Mouse (Mus musculus) forebrain, embryonic 16.5 days (tissue): ENCODE measurements around the gene Gabrg3. TPM values are rescaled to one million over a fixed set of nuclear protein-coding genes. Genes with fewer than 3 reads are reported as not detected.
A peak's percentile ranks its signal among the peaks of the same experiment; 100 is the strongest.

Experiments
- ATAC-seq: fragments of 200-750 bp; cut with Nextera tagmentation; 2 replicates; pipeline ENCODE4 v1.8.0; 2017; ENCODE audit warnings: mild to moderate bottlenecking, moderate library complexity
- H3K27ac ChIP-seq: fragments of 300-500 bp; sonication (generic); 2 replicates; pipeline ENCODE4 v1.5.1; 2014; ENCODE audit warnings: low read length, control low read depth
- H3K27me3 ChIP-seq: fragments of 300-500 bp; sonication (generic); replicated peaks from 2 replicates; pipeline ENCODE4 v1.6.1; 2014; ENCODE audit warnings: low read length; ENCODE audit not compliant: control insufficient read depth, insufficient read depth
- H3K36me3 ChIP-seq: fragments of 300-500 bp; sonication (generic); 2 replicates; pipeline ENCODE4 v1.6.1; 2014; ENCODE audit not compliant: control insufficient read depth, insufficient read depth
- H3K4me1 ChIP-seq: fragments of 300-500 bp; sonication (generic); replicated peaks from 2 replicates; pipeline ENCODE4 v1.6.1; 2014; ENCODE audit warnings: low read length; ENCODE audit not compliant: control insufficient read depth, insufficient read depth
- H3K4me2 ChIP-seq: fragments of 300-500 bp; sonication (generic); 2 replicates; pipeline ENCODE4 v1.6.1; 2014; ENCODE audit warnings: mild to moderate bottlenecking, low read length, control low read depth
- H3K4me3 ChIP-seq: fragments of 300-500 bp; sonication (generic); replicated peaks from 2 replicates; pipeline ENCODE4 v1.5.1; 2014; ENCODE audit warnings: mild to moderate bottlenecking, low read length, control low read depth
- H3K9ac ChIP-seq: fragments of 300-500 bp; sonication (generic); replicated peaks from 2 replicates; pipeline ENCODE4 v1.6.1; 2014; ENCODE audit warnings: low read depth, low read length, control low read depth
- H3K9me3 ChIP-seq: fragments of 300-500 bp; sonication (generic); 2 replicates; pipeline ENCODE4 v1.6.1; 2016; ENCODE audit warnings: low read length; ENCODE audit not compliant: control insufficient read depth
- WGBS: fragments of 180-500 bp; shearing (Covaris S2); extraction: QIAGEN DNeasy Blood & Tissue Kit; methylation state at CpG from one replicate; pipeline ENCODE4 v1.1.7; 2014; 5-methylcytosine and 5-hydroxymethylcytosine counted together
- polyA plus RNA-seq: library from polyadenylated mRNA; unstranded; fragments of >200 nt; fragmentation: Nextera tagmentation; extraction: Ambion mirVana; gene quantifications from 2 replicates; pipeline ENCODE4 v1.2.1, GENCODE M21; 2015

Gene Gabrg3
- polyA plus RNA-seq, 1 experiment from 2014 or later: 8.1 TPM

DNA sequence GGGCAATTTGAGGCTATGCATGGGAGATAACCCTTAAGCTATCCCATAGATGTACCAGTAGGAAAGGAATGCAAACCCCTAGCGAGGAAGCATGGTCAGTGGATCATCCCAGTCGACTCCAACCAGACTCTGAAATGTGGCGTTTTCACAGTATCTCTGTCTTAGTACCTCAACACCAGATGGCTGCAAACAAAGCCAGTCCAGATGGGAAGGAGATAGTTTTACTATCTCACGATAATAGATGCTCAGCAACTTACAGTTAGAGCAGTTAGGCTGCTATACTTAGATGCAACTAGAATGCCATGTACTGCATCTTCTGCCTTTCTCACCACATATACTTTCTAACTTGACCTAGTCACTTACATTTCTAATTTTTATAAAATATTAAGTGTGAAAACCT lies 56.7 kb downstream of the Gabrg3 start:
- Histone ChIP-seq H3K9ac (no peak overlapping the region), H3K27ac (no peak overlapping the region), H3K36me3 (no peaks in the 10 kb centered on the region), H3K4me2 (no peak overlapping the region), H3K9me3 (no peaks in the 10 kb centered on the region), H3K4me3 (no peak overlapping the region), H3K27me3 (no peaks in the 10 kb centered on the region), H3K4me1 (no peaks in the 10 kb centered on the region)
- no peak for ATAC-seq
- 84% methylated on average over 4 of the region's 4 CpGs for WGBS

DNA sequence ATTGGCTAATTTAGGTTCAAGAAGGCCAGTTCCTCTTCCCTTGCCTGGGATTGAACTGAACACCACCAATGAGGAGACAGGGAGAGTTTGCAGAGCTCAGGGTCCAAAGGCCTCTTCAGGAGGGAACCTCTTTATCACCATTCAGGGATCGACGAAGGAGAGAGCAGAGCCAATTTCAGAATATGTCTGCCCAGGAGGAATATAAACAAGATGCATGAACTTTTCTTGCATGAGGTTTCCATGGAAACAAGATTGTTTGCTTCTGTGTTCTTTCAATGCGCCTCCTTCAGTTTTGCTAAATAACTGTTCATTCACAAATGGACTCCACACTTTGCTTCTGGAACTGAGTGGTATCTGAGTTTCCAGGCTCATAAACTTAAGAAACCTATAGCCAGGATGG lies 62.5 kb downstream of the Gabrg3 start:
- Histone ChIP-seq H3K9ac (no peak overlapping the region), H3K9me3 (no peaks in the 10 kb centered on the region), H3K4me3 (no peak overlapping the region), H3K27me3 (no peaks in the 10 kb centered on the region), H3K4me1 (peaks cover 9% of the 10 kb centered on the region), H3K36me3 (no peaks in the 10 kb centered on the region), H3K27ac (no peak overlapping the region), H3K4me2 (no peak overlapping the region)
- ATAC-seq: peak; percentile 31; the same call in 1 of the 2 replicates
- WGBS: 41% methylated on average over 3 of the region's 3 CpGs

DNA sequence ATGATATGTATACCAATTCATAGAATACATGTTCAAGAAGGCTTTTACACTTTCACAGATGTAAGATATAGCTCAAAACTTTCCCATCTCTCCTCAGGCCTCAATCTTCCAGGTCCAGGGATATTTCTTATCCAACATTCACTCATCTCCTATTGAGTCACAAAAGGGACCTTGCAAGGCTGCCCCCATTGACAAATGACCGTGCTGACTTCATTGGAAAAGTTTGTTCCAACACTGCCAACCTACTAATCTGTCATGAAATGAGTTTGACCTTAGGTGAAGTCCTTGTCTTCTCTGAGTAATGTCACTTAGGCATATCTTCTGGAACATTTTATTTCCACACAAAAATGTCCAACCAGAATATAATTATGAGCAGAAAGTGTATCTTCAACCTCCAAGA lies 64.9 kb downstream of the Gabrg3 start:
- no peaks in the 10 kb centered on the region for H3K9me3 ChIP-seq
- no peak overlapping the region for H3K4me3 ChIP-seq
- H3K27ac ChIP-seq: no peak overlapping the region
- no peak overlapping the region for H3K4me2 ChIP-seq
- H3K36me3 ChIP-seq: no peaks in the 10 kb centered on the region
- no peaks in the 10 kb centered on the region for H3K27me3 ChIP-seq
- H3K4me1 ChIP-seq: peaks cover 9% of the 10 kb centered on the region
- H3K9ac ChIP-seq: no peak overlapping the region
- ATAC-seq: no peak
- 82% methylated on average over 1 of the region's 1 CpGs for WGBS

DNA sequence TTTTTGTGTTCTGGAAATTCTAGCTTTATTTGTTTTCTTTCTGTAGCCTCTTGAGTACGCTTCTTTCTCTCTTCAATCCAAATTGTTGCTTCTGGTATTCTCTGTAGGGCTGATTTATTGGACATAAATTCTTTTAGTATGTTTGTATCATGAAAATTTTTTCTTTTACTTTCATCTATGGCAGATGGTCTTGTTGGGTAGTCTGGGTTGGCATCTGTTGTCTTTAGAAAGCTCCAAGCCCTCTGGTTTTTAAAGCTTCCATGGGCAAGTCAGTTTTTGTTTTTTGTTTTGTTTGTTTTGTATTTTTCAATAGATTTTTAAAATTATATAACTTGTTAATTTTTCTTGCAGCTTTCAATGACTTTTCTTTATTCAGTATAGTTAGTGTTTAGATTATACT lies 72.0 kb downstream of the Gabrg3 start:
- H3K36me3 ChIP-seq: no peaks in the 10 kb centered on the region
- H3K4me2 ChIP-seq: no peak overlapping the region
- no peak overlapping the region for H3K9ac ChIP-seq
- no peaks in the 10 kb centered on the region for H3K9me3 ChIP-seq
- H3K27ac ChIP-seq: no peak overlapping the region
- no peaks in the 10 kb centered on the region for H3K4me1 ChIP-seq
- WGBS: 73% methylated on average over 1 of the region's 1 CpGs
- no peak overlapping the region for H3K4me3 ChIP-seq
- ATAC-seq: no peak
- no peaks in the 10 kb centered on the region for H3K27me3 ChIP-seq

DNA sequence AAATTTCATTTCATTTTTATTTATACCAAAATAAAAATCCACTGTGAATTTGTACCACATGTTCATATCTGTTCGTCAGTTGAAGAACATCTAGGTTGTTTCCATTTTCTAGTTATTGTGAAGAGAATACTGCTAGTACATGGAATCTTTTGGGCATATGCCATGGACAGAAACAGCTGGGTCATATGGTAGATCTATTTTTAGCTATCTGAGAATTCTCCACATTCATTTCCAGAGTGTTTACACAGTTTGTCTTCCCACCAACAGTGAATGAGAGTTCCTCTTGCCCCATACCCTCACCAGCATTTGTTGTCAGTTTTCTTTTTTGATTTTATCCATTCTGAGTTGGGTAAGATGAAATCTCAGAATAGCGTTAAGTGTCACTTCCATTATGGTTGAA lies 75.0 kb downstream of the Gabrg3 start:
- H3K36me3 ChIP-seq: no peaks in the 10 kb centered on the region
- H3K9ac ChIP-seq: no peak overlapping the region
- H3K4me1 ChIP-seq: no peaks in the 10 kb centered on the region
- H3K4me3 ChIP-seq: no peak overlapping the region
- WGBS: 83% methylated on average over 2 of the region's 2 CpGs
- H3K27ac ChIP-seq: no peak overlapping the region
- H3K9me3 ChIP-seq: no peaks in the 10 kb centered on the region
- ATAC-seq: no peak
- H3K4me2 ChIP-seq: no peak overlapping the region
- no peaks in the 10 kb centered on the region for H3K27me3 ChIP-seq

DNA sequence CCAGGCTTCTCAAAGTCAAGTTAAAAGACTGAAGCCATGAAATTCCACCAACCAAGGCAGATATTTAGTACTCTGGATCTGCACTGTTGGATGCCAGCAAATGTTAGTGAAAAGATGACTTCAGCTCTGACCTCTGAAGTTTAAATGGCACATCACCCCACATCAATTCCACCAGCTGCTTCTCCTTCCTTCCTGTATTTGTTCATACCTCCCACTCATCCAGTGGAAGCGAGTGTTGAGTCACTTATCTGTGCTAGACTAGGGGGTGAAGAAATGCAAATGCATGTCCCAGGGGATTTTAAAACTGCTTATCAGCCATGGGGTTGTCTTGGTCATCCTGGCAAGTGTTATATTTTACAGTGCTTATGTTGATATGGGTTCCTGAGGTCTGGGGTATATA lies 79.7 kb downstream of the Gabrg3 start:
- 82% methylated on average over 1 of the region's 1 CpGs for WGBS

DNA sequence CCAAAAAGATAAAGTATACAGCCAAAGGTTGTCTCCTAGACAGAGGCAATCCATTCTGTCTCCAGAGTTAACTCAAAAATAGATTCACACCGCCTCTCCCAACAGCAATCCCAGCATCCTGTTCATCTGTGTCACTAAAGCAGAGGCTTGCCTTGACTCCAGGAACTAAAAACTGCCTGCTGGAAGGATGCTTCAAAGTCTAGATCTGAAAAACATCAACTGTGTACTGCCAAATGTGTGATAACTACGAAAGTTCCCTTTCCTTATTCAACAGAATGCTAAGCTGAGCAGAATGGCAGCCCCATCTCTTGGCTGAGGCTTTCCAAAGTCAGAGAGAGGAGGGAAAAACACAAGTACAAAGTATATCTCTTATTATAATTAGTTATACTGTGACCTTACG lies 90.3 kb downstream of the Gabrg3 start:
- H3K36me3 ChIP-seq: no peaks in the 10 kb centered on the region
- no peaks in the 10 kb centered on the region for H3K9me3 ChIP-seq
- H3K4me2 ChIP-seq: no peak overlapping the region
- no peak overlapping the region for H3K9ac ChIP-seq
- no peaks in the 10 kb centered on the region for H3K4me1 ChIP-seq
- no peak overlapping the region for H3K27ac ChIP-seq
- WGBS: 74% methylated on average over 3 of the region's 3 CpGs
- H3K27me3 ChIP-seq: no peaks in the 10 kb centered on the region
- H3K4me3 ChIP-seq: no peak overlapping the region
- no peak for ATAC-seq

More for the DNA sequence above, 79.7 kb downstream of the Gabrg3 start:
- no peak overlapping the region for H3K9ac ChIP-seq
- no peak overlapping the region for H3K4me3 ChIP-seq
- no peaks in the 10 kb centered on the region for H3K27me3 ChIP-seq
- ATAC-seq: no peak
- H3K27ac ChIP-seq: no peak overlapping the region
- H3K4me1 ChIP-seq: no peaks in the 10 kb centered on the region
- no peaks in the 10 kb centered on the region for H3K9me3 ChIP-seq
- no peaks in the 10 kb centered on the region for H3K36me3 ChIP-seq
- no peak overlapping the region for H3K4me2 ChIP-seq

DNA sequence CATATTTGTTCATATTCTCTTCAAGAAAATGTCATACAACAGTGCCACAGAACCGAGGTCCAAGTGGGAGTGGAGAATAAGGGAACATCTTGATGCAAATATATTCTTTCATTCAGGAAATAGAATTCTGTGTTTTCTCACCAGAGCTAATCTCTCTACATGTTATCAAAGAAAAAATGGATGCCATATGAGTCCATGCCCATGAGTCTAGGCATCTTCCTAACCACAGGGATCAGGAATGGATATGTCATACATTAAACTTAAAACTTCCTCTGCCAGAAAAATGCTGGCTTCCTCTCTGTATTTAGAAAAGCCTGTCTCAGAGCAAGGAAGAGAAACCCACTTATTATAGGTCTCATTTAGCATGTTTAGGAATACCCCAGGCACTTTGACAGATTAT lies 92.9 kb downstream of the Gabrg3 start:
- H3K27ac ChIP-seq: no peak overlapping the region
- H3K9ac ChIP-seq: no peak overlapping the region
- no peaks in the 10 kb centered on the region for H3K27me3 ChIP-seq
- H3K36me3 ChIP-seq: no peaks in the 10 kb centered on the region
- H3K9me3 ChIP-seq: no peaks in the 10 kb centered on the region
- no peaks in the 10 kb centered on the region for H3K4me1 ChIP-seq
- H3K4me2 ChIP-seq: no peak overlapping the region
- no peak overlapping the region for H3K4me3 ChIP-seq
- ATAC-seq: peak; percentile 67
- 81% methylated on average over 1 of the region's 1 CpGs for WGBS

DNA sequence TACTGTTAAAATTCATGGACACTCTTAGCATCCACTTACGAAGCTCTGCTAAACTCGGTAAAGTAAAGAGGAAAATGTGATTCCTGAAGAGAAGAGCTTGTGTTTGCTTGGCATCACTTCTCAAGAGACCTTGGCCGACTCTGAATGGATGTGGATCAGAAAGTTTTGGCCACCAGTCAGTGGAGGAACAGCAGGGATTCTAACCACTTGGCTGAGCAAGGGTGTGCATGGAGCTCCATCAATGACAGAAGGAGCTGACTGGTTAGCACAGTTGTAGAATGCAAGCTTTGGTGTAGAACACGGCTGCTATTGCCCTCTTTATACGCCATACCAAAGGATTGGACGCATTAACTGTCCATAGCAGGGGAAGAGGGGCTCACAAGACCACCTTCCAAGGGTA lies 93.4 kb downstream of the Gabrg3 start:
- Histone ChIP-seq H3K4me3 (no peak overlapping the region), H3K9ac (no peak overlapping the region), H3K4me1 (no peaks in the 10 kb centered on the region), H3K9me3 (no peaks in the 10 kb centered on the region), H3K27ac (no peak overlapping the region), H3K4me2 (no peak overlapping the region), H3K36me3 (no peaks in the 10 kb centered on the region), H3K27me3 (no peaks in the 10 kb centered on the region)
- 88% methylated on average over 6 of the region's 6 CpGs for WGBS
- ATAC-seq: peak; percentile 65

DNA sequence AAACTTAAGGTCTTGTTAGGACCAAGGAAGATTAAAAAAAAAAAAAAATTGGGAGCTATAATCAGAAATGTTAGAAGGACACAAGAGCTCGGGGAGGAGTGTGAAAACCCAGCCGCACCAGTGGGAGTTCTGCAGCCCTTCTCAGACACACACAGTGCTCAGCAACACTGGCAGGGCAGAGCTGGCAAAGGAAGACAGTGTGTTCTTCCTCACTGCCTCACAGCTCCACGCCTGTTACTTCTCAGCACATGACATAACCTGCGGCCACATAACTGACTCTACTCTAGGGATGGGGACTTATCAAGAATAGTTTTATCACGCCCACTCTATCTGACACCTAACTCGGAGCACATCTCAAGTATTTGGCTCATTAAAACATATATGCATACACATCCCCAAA lies 103.8 kb downstream of the Gabrg3 start:
- Histone ChIP-seq H3K9ac (no peak overlapping the region), H3K4me1 (no peaks in the 10 kb centered on the region), H3K27ac (no peak overlapping the region), H3K4me2 (no peak overlapping the region), H3K27me3 (no peaks in the 10 kb centered on the region), H3K4me3 (no peak overlapping the region), H3K36me3 (no peaks in the 10 kb centered on the region), H3K9me3 (no peaks in the 10 kb centered on the region)
- no peak for ATAC-seq
- 88% methylated on average over 6 of the region's 6 CpGs for WGBS
